Mouse (Mus musculus) myocyte (in vitro differentiated cells): Measurements from ENCODE around the gene Smarca4.

Experiments used
- E2F4 ChIP-seq: IDR thresholded peaks from one replicate; pipeline ENCODE4 v1.6.1; 2011; ENCODE audit warnings: mild to moderate bottlenecking, control low read depth, moderate library complexity; ENCODE audit not compliant: insufficient read depth
- POLR2A ChIP-seq: IDR thresholded peaks from one replicate; pipeline ENCODE4 v1.6.1; 2011; ENCODE audit warnings: low read depth, mild to moderate bottlenecking, control low read depth, moderate library complexity; ENCODE audit not compliant: insufficient read length
- TCF12 ChIP-seq: IDR thresholded peaks from one replicate; pipeline ENCODE4 v1.6.1; 2011; ENCODE audit warnings: mild to moderate bottlenecking, control low read depth; ENCODE audit not compliant: poor library complexity, insufficient read depth, severe bottlenecking

DNA sequence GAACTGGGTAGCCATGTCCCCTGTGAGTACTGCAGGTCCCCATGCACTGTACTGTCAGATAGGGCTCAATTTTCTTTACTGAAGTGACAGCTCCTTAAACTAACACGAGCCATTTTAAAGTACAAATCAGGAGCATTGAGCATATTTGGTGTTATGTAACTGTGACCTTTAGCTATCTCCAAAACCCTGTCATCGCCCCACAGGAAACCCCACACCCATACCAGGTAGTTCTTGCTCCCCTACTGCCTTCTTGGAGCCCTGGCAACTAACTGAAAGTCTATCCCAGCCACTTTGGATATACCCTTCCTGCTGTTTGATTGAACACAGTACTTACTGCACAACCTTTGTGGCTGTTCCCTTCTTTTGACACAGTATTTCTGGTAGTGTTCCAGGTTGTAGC lies 48.9 kb upstream of the Smarca4 start:
- no peak for TF ChIP-seq POLR2A
- no peak for TF ChIP-seq TCF12
- TF ChIP-seq E2F4 = no peak
